Comparison of ENCODE assay signal across 8 mouse cellular contexts in the genomic region with DNA sequence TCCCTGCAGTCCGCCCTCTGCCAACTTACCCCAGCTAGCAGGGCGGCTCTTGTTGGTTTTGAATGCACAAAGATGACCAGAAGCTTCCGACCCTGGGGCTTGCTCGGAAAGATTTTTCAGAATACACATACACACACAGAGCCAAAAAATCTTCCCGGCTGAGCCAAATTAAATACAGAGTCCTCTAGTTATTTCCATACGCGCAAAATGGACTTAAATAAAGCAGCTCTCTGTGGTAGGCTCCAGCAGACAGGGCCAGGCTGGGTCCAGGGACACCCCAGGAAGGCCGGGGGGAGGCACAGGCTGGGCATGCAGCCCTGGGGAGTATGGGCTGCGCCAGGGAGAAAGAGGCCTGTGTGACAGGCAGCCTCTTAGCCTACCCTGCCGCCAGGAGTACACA.
A peak's percentile ranks its signal among the peaks of the same experiment; 100 is the strongest.
DNase-seq lines count a peak whose midpoint lies in the region; ATAC-seq lines count a peak whose summit lies in the region.

No protein-coding gene starts in this region.

- 58% methylated on average over 10 of the region's 10 CpGs for WGBS in lung, embryonic 15.5 days
- WGBS in forebrain, embryonic 13.5 days = 85% methylated on average over 10 of the region's 10 CpGs
- 76% methylated on average over 10 of the region's 10 CpGs for WGBS in hindbrain, embryonic 12.5 days

- no peak for ATAC-seq in lung, embryonic 15.5 days (ENCODE audit: borderline replicate concordance, extremely low read depth, low FRiP score, low TSS enrichment)
- no peak; the same call in 1 of the 2 replicates for ATAC-seq in forebrain, embryonic 13.5 days
- no peak for ATAC-seq in hindbrain, embryonic 12.5 days (ENCODE audit: low FRiP score)
- no peak for ATAC-seq in megakaryocyte progenitor cell, adult 5-6 weeks (replicated peaks; ENCODE audit: poor library complexity)

- H3K4me3 ChIP-seq in lung, embryonic 15.5 days = no peak overlapping the region
- H3K4me3 ChIP-seq in forebrain, embryonic 13.5 days = no peak overlapping the region
- H3K4me3 ChIP-seq in hindbrain, embryonic 12.5 days = no peak overlapping the region

- no peak for DNase-seq in lung, adult 18-20 months
- DNase-seq in lung, postnatal 4 days = peak; percentile 39 to 74
- DNase-seq in spleen, adult 12 weeks (ENCODE audit: low spot score) = no peak
- DNase-seq in adrenal gland, postnatal 36 days = no peak

- peaks cover 95% of the 10 kb centered on the region for H3K4me1 ChIP-seq in lung, embryonic 15.5 days
- H3K4me1 ChIP-seq in forebrain, embryonic 13.5 days = peaks cover 58% of the 10 kb centered on the region
- H3K4me1 ChIP-seq in hindbrain, embryonic 12.5 days = peaks cover 65% of the 10 kb centered on the region

- H3K27me3 ChIP-seq in lung, embryonic 15.5 days = no peaks in the 10 kb centered on the region
- no peaks in the 10 kb centered on the region for H3K27me3 ChIP-seq in forebrain, embryonic 13.5 days
- H3K27me3 ChIP-seq in hindbrain, embryonic 12.5 days = no peaks in the 10 kb centered on the region

- H3K27ac ChIP-seq in lung, embryonic 15.5 days = peak overlapping the region; percentile 67
- peak overlapping the region; percentile 32; the same call in 1 of the 2 replicates for H3K27ac ChIP-seq in forebrain, embryonic 13.5 days
- peak overlapping the region; percentile 57 for H3K27ac ChIP-seq in hindbrain, embryonic 12.5 days

- H3K9ac ChIP-seq in lung, embryonic 15.5 days = no peak overlapping the region
- no peak overlapping the region for H3K9ac ChIP-seq in forebrain, embryonic 13.5 days
- no peak overlapping the region for H3K9ac ChIP-seq in hindbrain, embryonic 12.5 days

- H3K4me2 ChIP-seq in lung, embryonic 15.5 days = no peak overlapping the region
- H3K4me2 ChIP-seq in forebrain, embryonic 13.5 days = no peak overlapping the region
- H3K4me2 ChIP-seq in hindbrain, embryonic 12.5 days (replicated peaks) = no peak overlapping the region

- no peaks in the 10 kb centered on the region for H3K9me3 ChIP-seq in lung, embryonic 15.5 days
- H3K9me3 ChIP-seq in forebrain, embryonic 13.5 days (replicated peaks) = no peaks in the 10 kb centered on the region
- no peaks in the 10 kb centered on the region for H3K9me3 ChIP-seq in hindbrain, embryonic 12.5 days (replicated peaks)

- no peaks in the 10 kb centered on the region for H3K36me3 ChIP-seq in lung, embryonic 15.5 days
- no peaks in the 10 kb centered on the region for H3K36me3 ChIP-seq in forebrain, embryonic 13.5 days (ENCODE audit: poor library complexity, severe bottlenecking)
- no peaks in the 10 kb centered on the region for H3K36me3 ChIP-seq in hindbrain, embryonic 12.5 days

Comparison
In these comparisons a context has a peak if more than half of its experiments do, and no peak if none do; other contexts are left out.
1. DNase-seq: peak in lung, postnatal 4 days (2 of 2); none in lung, adult 18-20 months (0 of 2), spleen, adult 12 weeks (single experiment) and adrenal gland, postnatal 36 days (0 of 2).
2. Peak in every context shown above with its lines, with median percentiles within 50 percentile points of each other: H3K27ac ChIP-seq.